Mouse (Mus musculus) embryonic facial prominence, embryonic 11.5 days (tissue): Measurements from ENCODE around the gene Catsper2. TPM values are rescaled to one million over a fixed set of nuclear protein-coding genes. Genes with fewer than 3 reads are reported as not detected.

ENCODE experiments used
- ATAC-seq: fragments of 200-750 bp; cut with Nextera tagmentation; replicated peaks from 2 replicates; pipeline ENCODE4 v1.8.0; 2017; ENCODE audit warnings: low read depth; ENCODE audit not compliant: insufficient number of reproducible peaks, low FRiP score, low TSS enrichment
- DNase-seq: peaks from one replicate; pipeline ENCODE4 v3.0.0-alpha.2; 2015; ENCODE audit warnings: low spot score
- H3K27ac ChIP-seq: fragments of 300-500 bp; sonication (generic); replicated peaks from 2 replicates; pipeline ENCODE4 v1.5.1; 2014; ENCODE audit warnings: mild to moderate bottlenecking, low read depth, low read length, control low read depth
- H3K27me3 ChIP-seq: fragments of 300-500 bp; sonication (generic); 2 replicates; pipeline ENCODE4 v1.6.1; 2014; ENCODE audit warnings: mild to moderate bottlenecking, low read length, moderate library complexity, mixed read lengths; ENCODE audit not compliant: control insufficient read depth, insufficient read depth
- H3K36me3 ChIP-seq: fragments of 300-500 bp; sonication (generic); replicated peaks from 2 replicates; pipeline ENCODE4 v1.6.1; 2014; ENCODE audit warnings: low read depth, mild to moderate bottlenecking, low read length, moderate library complexity, mixed read lengths; ENCODE audit not compliant: control insufficient read depth, insufficient read depth
- H3K4me1 ChIP-seq: fragments of 300-500 bp; sonication (generic); 2 replicates; pipeline ENCODE4 v1.6.1; 2014; ENCODE audit warnings: low read length, mixed read lengths; ENCODE audit not compliant: control insufficient read depth, insufficient read depth
- H3K4me2 ChIP-seq: fragments of 300-500 bp; sonication (generic); 2 replicates; pipeline ENCODE4 v1.6.1; 2014; ENCODE audit warnings: low read depth, mild to moderate bottlenecking, control low read depth, low read length, moderate library complexity
- H3K4me3 ChIP-seq: fragments of 300-500 bp; sonication (generic); 2 replicates; pipeline ENCODE4 v1.5.1; 2014; ENCODE audit warnings: low read depth, low read length, control low read depth
- H3K9ac ChIP-seq: fragments of 300-500 bp; sonication (generic); replicated peaks from 2 replicates; pipeline ENCODE4 v1.6.1; 2014; ENCODE audit warnings: mild to moderate bottlenecking, control low read depth, low read length
- H3K9me3 ChIP-seq: fragments of 300-500 bp; sonication (generic); replicated peaks from 2 replicates; pipeline ENCODE4 v1.6.1; 2016; ENCODE audit warnings: mild to moderate bottlenecking, low read length, inconsistent platforms, mixed read lengths; ENCODE audit not compliant: control insufficient read depth
- WGBS: fragments of 180-500 bp; shearing (Covaris S2); extraction: QIAGEN DNeasy Blood & Tissue Kit; methylation state at CpG from one replicate; pipeline ENCODE4 v1.1.7; 2014; 5-methylcytosine and 5-hydroxymethylcytosine counted together
- polyA plus RNA-seq: library from polyadenylated mRNA; unstranded; fragments of >200 nt; fragmentation: Nextera tagmentation; extraction: Ambion mirVana; gene quantifications from 2 replicates; pipeline ENCODE4 v1.2.1, GENCODE M21; 2014

The Catsper2 gene
- polyA plus RNA-seq, 1 experiment from 2014 or later, result 1.8 TPM

- no peak overlapping the region for H3K27ac ChIP-seq
- H3K9me3 ChIP-seq, result no peaks in the 10 kb centered on the region
- peak overlapping the region; percentile 79 for H3K4me2 ChIP-seq
- WGBS, result 23% methylated on average over 8 of the region's 8 CpGs
- no peaks in the 10 kb centered on the region for H3K27me3 ChIP-seq
- ATAC-seq, result no peak
- H3K36me3 ChIP-seq, result peaks cover 7% of the 10 kb centered on the region
- DNase-seq, result no peak
- peak overlapping the region; percentile 44 for H3K4me3 ChIP-seq
- peak overlapping the region; percentile 22; the same call in 1 of the 2 replicates for H3K9ac ChIP-seq
- no peaks in the 10 kb centered on the region for H3K4me1 ChIP-seq
Observed at GRCm38 (mm10) chr2:121443068-121443349, 29.4 kb upstream of the Catsper2 start.

GRCm38 (mm10) chr2:121442259-121443067, 28.9 kb upstream of the Catsper2 start:
- Histone ChIP-seq H3K4me3 (peak overlapping the region; percentile 44), H3K9me3 (no peaks in the 10 kb centered on the region), H3K4me1 (no peaks in the 10 kb centered on the region), H3K36me3 (peaks cover 9% of the 10 kb centered on the region), H3K27me3 (no peaks in the 10 kb centered on the region), H3K4me2 (peak overlapping the region; percentile 79), H3K9ac (peak overlapping the region; percentile 45), H3K27ac (no peak overlapping the region)
- ATAC-seq (peak; percentile 63), DNase-seq (peak; percentile 67)
- 2% methylated on average over 30 of the region's 30 CpGs for WGBS

GRCm38 (mm10) chr2:121441800-121442199, 28.2 kb upstream of the Catsper2 start:
- Histone ChIP-seq H3K36me3 (peaks cover 9% of the 10 kb centered on the region), H3K27ac (no peak overlapping the region), H3K9ac (peak overlapping the region; percentile 45), H3K4me1 (no peaks in the 10 kb centered on the region), H3K9me3 (no peaks in the 10 kb centered on the region), H3K27me3 (no peaks in the 10 kb centered on the region), H3K4me3 (peak overlapping the region; percentile 44), H3K4me2 (peak overlapping the region; percentile 79)
- ATAC-seq (peak; percentile 27; the same call in 1 of the 2 replicates), DNase-seq (no peak)
- 7% methylated on average over 11 of the region's 11 CpGs for WGBS

GRCm38 (mm10) chr2:121440834-121441605, 27.4 kb upstream of the Catsper2 start:
- 54% methylated on average over 5 of the region's 5 CpGs for WGBS
- Histone ChIP-seq H3K9ac (no peak overlapping the region), H3K4me2 (no peak overlapping the region)

GRCm38 (mm10) chr2:121439746-121440145, 26.2 kb upstream of the Catsper2 start:
- H3K4me3 ChIP-seq, result no peak overlapping the region
- peaks cover 15% of the 10 kb centered on the region for H3K36me3 ChIP-seq
- H3K9ac ChIP-seq, result no peak overlapping the region
- H3K27ac ChIP-seq, result no peak overlapping the region
- no peaks in the 10 kb centered on the region for H3K27me3 ChIP-seq
- H3K9me3 ChIP-seq, result no peaks in the 10 kb centered on the region
- WGBS, result 78% methylated on average over 4 of the region's 4 CpGs
- ATAC-seq, result no peak
- no peaks in the 10 kb centered on the region for H3K4me1 ChIP-seq
- DNase-seq, result no peak
- no peak overlapping the region for H3K4me2 ChIP-seq

More at GRCm38 (mm10) chr2:121440834-121441605, 27.4 kb upstream of the Catsper2 start:
- no peaks in the 10 kb centered on the region for H3K9me3 ChIP-seq
- no peaks in the 10 kb centered on the region for H3K27me3 ChIP-seq
- peaks cover 9% of the 10 kb centered on the region for H3K36me3 ChIP-seq
- H3K27ac ChIP-seq, result no peak overlapping the region
- no peak for DNase-seq
- no peak overlapping the region for H3K4me3 ChIP-seq
- H3K4me1 ChIP-seq, result no peaks in the 10 kb centered on the region
- ATAC-seq, result no peak

- peaks cover 17% of the 10 kb centered on the region for H3K36me3 ChIP-seq
Observed at GRCm38 (mm10) chr2:121434854-121435253, 21.3 kb upstream of the Catsper2 start.

GRCm38 (mm10) chr2:121425890-121426289, 12.3 kb upstream of the Catsper2 start:
- no peaks in the 10 kb centered on the region for H3K4me1 ChIP-seq
- peaks cover 8% of the 10 kb centered on the region for H3K36me3 ChIP-seq
- ATAC-seq (no peak), DNase-seq (no peak)
- H3K4me2 ChIP-seq, result no peak overlapping the region
- WGBS, result 98% methylated on average over 2 of the region's 2 CpGs
- no peak overlapping the region for H3K27ac ChIP-seq
- H3K4me3 ChIP-seq, result no peak overlapping the region
- H3K9me3 ChIP-seq, result no peaks in the 10 kb centered on the region
- H3K9ac ChIP-seq, result no peak overlapping the region
- H3K27me3 ChIP-seq, result no peaks in the 10 kb centered on the region

More at GRCm38 (mm10) chr2:121434854-121435253, 21.3 kb upstream of the Catsper2 start:
- H3K9ac ChIP-seq, result no peak overlapping the region
- WGBS, result 100% methylated on average over 1 of the region's 1 CpGs
- no peak for ATAC-seq
- no peaks in the 10 kb centered on the region for H3K27me3 ChIP-seq
- no peak overlapping the region for H3K4me3 ChIP-seq
- DNase-seq, result peak; percentile 54
- H3K27ac ChIP-seq, result no peak overlapping the region
- H3K4me1 ChIP-seq, result no peaks in the 10 kb centered on the region
- H3K4me2 ChIP-seq, result no peak overlapping the region
- no peaks in the 10 kb centered on the region for H3K9me3 ChIP-seq

- H3K36me3 ChIP-seq, result peaks cover 10% of the 10 kb centered on the region
- 89% methylated on average over 2 of the region's 2 CpGs for WGBS
Observed at GRCm38 (mm10) chr2:121423166-121423565, 9.6 kb upstream of the Catsper2 start.

More at GRCm38 (mm10) chr2:121423166-121423565, 9.6 kb upstream of the Catsper2 start:
- Histone ChIP-seq H3K27me3 (no peaks in the 10 kb centered on the region), H3K4me1 (no peaks in the 10 kb centered on the region), H3K9me3 (no peaks in the 10 kb centered on the region), H3K27ac (no peak overlapping the region), H3K4me2 (no peak overlapping the region), H3K9ac (no peak overlapping the region), H3K4me3 (no peak overlapping the region)
- DNase-seq (no peak), ATAC-seq (no peak)
